Mouse (Mus musculus): ENCODE results near the gene Olfr611. TPM values are rescaled to one million over a fixed set of nuclear protein-coding genes. Genes with fewer than 3 reads are reported as not detected.

Olfr611 gene
- total and polyA plus RNA-seq, 2 experiments from 2014 or later, result not detected

DNA sequence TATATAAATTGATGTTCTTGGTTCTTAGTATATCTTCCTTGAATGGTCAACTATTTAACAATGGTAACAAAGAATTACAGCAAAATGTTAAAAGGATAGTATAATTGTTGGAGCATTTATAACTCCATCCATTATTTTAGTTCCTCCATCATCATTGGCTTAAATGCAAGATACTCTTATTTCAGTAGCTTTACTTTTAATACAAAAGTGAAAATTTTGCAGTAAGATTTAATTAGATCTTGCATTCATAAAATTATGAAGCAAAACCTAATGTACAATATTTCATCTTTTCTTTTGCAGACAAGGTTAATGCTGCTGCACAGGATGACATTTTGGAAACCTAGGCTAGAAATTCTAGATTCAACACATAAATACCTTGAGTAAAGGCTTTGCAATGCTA is 51.1 kb downstream of the Olfr611 start, which contains the start of gene Olfr608:
Gene Olfr608 (plus strand): TSS at position 301 of the 400 bp plus-strand sequence.
- ATAC-seq (no peak), DNase-seq (ENCODE audit: low spot score) (no peak)
- no peaks in the 10 kb centered on the region for H3K4me1 ChIP-seq (ENCODE audit: insufficient read depth, low read length)
- H3K4me2 ChIP-seq (ENCODE audit: low read depth, low read length), result no peak within 1 kb of the TSS
- no peak within 1 kb of the TSS for H3K9ac ChIP-seq (replicated peaks; ENCODE audit: low read length)
- no peak for TF ChIP-seq CTCF (IDR thresholded peaks at IDR 0.05; ENCODE audit: low read depth)
- no peaks in the 10 kb centered on the region for H3K36me3 ChIP-seq (ENCODE audit: insufficient read depth, low read length)
- no peak within 1 kb of the TSS for H3K27ac ChIP-seq
- no peaks in the 10 kb centered on the region for H3K9me3 ChIP-seq (ENCODE audit: low read length)
- no peak within 1 kb of the TSS for H3K4me3 ChIP-seq (ENCODE audit: low read length)
- no peaks in the 10 kb centered on the region for H3K27me3 ChIP-seq (ENCODE audit: insufficient read depth, low read length)

Other genes starting within 250 kb of the Olfr611 start
- not detected in 2 replicates for gene Olfr596, start 215.2 kb downstream of the Olfr611 start, total RNA-seq (2014; rRNA removed)
- gene Olfr596, start 215.2 kb downstream of the Olfr611 start, polyA plus RNA-seq (2015; fragmentation: Nextera tagmentation; extraction: Ambion mirVana), result not detected in 2 replicates
- not detected in 2 replicates for gene Olfr597, start 204.5 kb downstream of the Olfr611 start, total RNA-seq (2014; rRNA removed)
- not detected in 2 replicates for gene Olfr597, start 204.5 kb downstream of the Olfr611 start, polyA plus RNA-seq (2015; fragmentation: Nextera tagmentation; extraction: Ambion mirVana)
- not detected in 2 replicates for gene Olfr598, start 197.3 kb downstream of the Olfr611 start, total RNA-seq (2014; rRNA removed)
- gene Olfr598, start 197.3 kb downstream of the Olfr611 start, polyA plus RNA-seq (2015; fragmentation: Nextera tagmentation; extraction: Ambion mirVana), result not detected in 2 replicates
- gene Olfr599, start 184.9 kb downstream of the Olfr611 start, total RNA-seq (2014; rRNA removed), result not detected in 2 replicates
- gene Olfr599, start 184.9 kb downstream of the Olfr611 start, polyA plus RNA-seq (2015; fragmentation: Nextera tagmentation; extraction: Ambion mirVana), result not detected in 2 replicates
- gene Olfr600, start 171.2 kb downstream of the Olfr611 start, total RNA-seq (2014; rRNA removed), result not detected in 2 replicates
- gene Olfr600, start 171.2 kb downstream of the Olfr611 start, polyA plus RNA-seq (2015; fragmentation: Nextera tagmentation; extraction: Ambion mirVana), result not detected in 2 replicates
- gene Olfr601, start 158.2 kb downstream of the Olfr611 start, total RNA-seq (2014; rRNA removed), result not detected in 2 replicates
- gene Olfr601, start 158.2 kb downstream of the Olfr611 start, polyA plus RNA-seq (2015; fragmentation: Nextera tagmentation; extraction: Ambion mirVana), result not detected in 2 replicates
- not detected in 2 replicates for gene Olfr603, start 134.7 kb downstream of the Olfr611 start, total RNA-seq (2014; rRNA removed)
- not detected in 2 replicates for gene Olfr603, start 134.7 kb downstream of the Olfr611 start, polyA plus RNA-seq (2015; fragmentation: Nextera tagmentation; extraction: Ambion mirVana)
- gene Usp17lc, start 105.8 kb downstream of the Olfr611 start, total RNA-seq (2014; rRNA removed), result not detected in 2 replicates
- not detected in 2 replicates for gene Usp17lc, start 105.8 kb downstream of the Olfr611 start, polyA plus RNA-seq (2015; fragmentation: Nextera tagmentation; extraction: Ambion mirVana)
- not detected in 2 replicates for gene Olfr605, start 75.4 kb downstream of the Olfr611 start, total RNA-seq (2014; rRNA removed)
- gene Olfr605, start 75.4 kb downstream of the Olfr611 start, polyA plus RNA-seq (2015; fragmentation: Nextera tagmentation; extraction: Ambion mirVana), result not detected in 2 replicates
- gene Olfr606, start 71.8 kb downstream of the Olfr611 start, total RNA-seq (2014; rRNA removed), result not detected in 2 replicates
- gene Olfr606, start 71.8 kb downstream of the Olfr611 start, polyA plus RNA-seq (2015; fragmentation: Nextera tagmentation; extraction: Ambion mirVana), result not detected in 2 replicates
- not detected in 2 replicates for gene Olfr607, start 56.7 kb downstream of the Olfr611 start, total RNA-seq (2014; rRNA removed)
- not detected in 2 replicates for gene Olfr607, start 56.7 kb downstream of the Olfr611 start, polyA plus RNA-seq (2015; fragmentation: Nextera tagmentation; extraction: Ambion mirVana)
- gene Olfr608, start 51.0 kb downstream of the Olfr611 start, total RNA-seq (2014; rRNA removed), result not detected in 2 replicates
- not detected in 2 replicates for gene Olfr608, start 51.0 kb downstream of the Olfr611 start, polyA plus RNA-seq (2015; fragmentation: Nextera tagmentation; extraction: Ambion mirVana)
- gene Olfr609, start 22.8 kb downstream of the Olfr611 start, total RNA-seq (2014; rRNA removed), result not detected in 2 replicates
- not detected in 2 replicates for gene Olfr609, start 22.8 kb downstream of the Olfr611 start, polyA plus RNA-seq (2015; fragmentation: Nextera tagmentation; extraction: Ambion mirVana)
- not detected in 2 replicates for gene Olfr610, start 8.7 kb downstream of the Olfr611 start, total RNA-seq (2014; rRNA removed)
- gene Olfr610, start 8.7 kb downstream of the Olfr611 start, polyA plus RNA-seq (2015; fragmentation: Nextera tagmentation; extraction: Ambion mirVana), result not detected in 2 replicates
- not detected in 2 replicates for gene Olfr612, start 21.9 kb upstream of the Olfr611 start, total RNA-seq (2014; rRNA removed)
- gene Olfr612, start 21.9 kb upstream of the Olfr611 start, polyA plus RNA-seq (2015; fragmentation: Nextera tagmentation; extraction: Ambion mirVana), result not detected in 2 replicates
- gene Olfr613, start 27.2 kb upstream of the Olfr611 start, total RNA-seq (2014; rRNA removed), result not detected in 2 replicates
- not detected in 2 replicates for gene Olfr613, start 27.2 kb upstream of the Olfr611 start, polyA plus RNA-seq (2015; fragmentation: Nextera tagmentation; extraction: Ambion mirVana)
- not detected in 2 replicates for gene Olfr615, start 35.2 kb upstream of the Olfr611 start, total RNA-seq (2014; rRNA removed)
- gene Olfr615, start 35.2 kb upstream of the Olfr611 start, polyA plus RNA-seq (2015; fragmentation: Nextera tagmentation; extraction: Ambion mirVana), result not detected in 2 replicates
- not detected in 2 replicates for gene Olfr616, start 48.3 kb upstream of the Olfr611 start, total RNA-seq (2014; rRNA removed)
- gene Olfr616, start 48.3 kb upstream of the Olfr611 start, polyA plus RNA-seq (2015; fragmentation: Nextera tagmentation; extraction: Ambion mirVana), result not detected in 2 replicates
- gene Olfr617, start 52.2 kb upstream of the Olfr611 start, total RNA-seq (2014; rRNA removed), result not detected in 2 replicates
- not detected in 2 replicates for gene Olfr617, start 52.2 kb upstream of the Olfr611 start, polyA plus RNA-seq (2015; fragmentation: Nextera tagmentation; extraction: Ambion mirVana)
- 0.11 TPM in 1 of 2 replicates, not detected in the other for gene Olfr618, start 69.3 kb upstream of the Olfr611 start, total RNA-seq (2014; rRNA removed)
- gene Olfr618, start 69.3 kb upstream of the Olfr611 start, polyA plus RNA-seq (2015; fragmentation: Nextera tagmentation; extraction: Ambion mirVana), result not detected in 2 replicates
- gene Olfr619, start 79.7 kb upstream of the Olfr611 start, total RNA-seq (2014; rRNA removed), result not detected in 2 replicates
- gene Olfr619, start 79.7 kb upstream of the Olfr611 start, polyA plus RNA-seq (2015; fragmentation: Nextera tagmentation; extraction: Ambion mirVana), result not detected in 2 replicates
- gene Olfr620, start 91.7 kb upstream of the Olfr611 start, total RNA-seq (2014; rRNA removed), result not detected in 2 replicates
- gene Olfr620, start 91.7 kb upstream of the Olfr611 start, polyA plus RNA-seq (2015; fragmentation: Nextera tagmentation; extraction: Ambion mirVana), result not detected in 2 replicates
- not detected in 2 replicates for gene Olfr622, start 121.9 kb upstream of the Olfr611 start, total RNA-seq (2014; rRNA removed)
- not detected in 2 replicates for gene Olfr622, start 121.9 kb upstream of the Olfr611 start, polyA plus RNA-seq (2015; fragmentation: Nextera tagmentation; extraction: Ambion mirVana)
- not detected in 2 replicates for gene Olfr623, start 142.9 kb upstream of the Olfr611 start, total RNA-seq (2014; rRNA removed)
- not detected in 2 replicates for gene Olfr623, start 142.9 kb upstream of the Olfr611 start, polyA plus RNA-seq (2015; fragmentation: Nextera tagmentation; extraction: Ambion mirVana)
- gene Olfr624, start 150.3 kb upstream of the Olfr611 start, total RNA-seq (2014; rRNA removed), result not detected in 2 replicates
- gene Olfr624, start 150.3 kb upstream of the Olfr611 start, polyA plus RNA-seq (2015; fragmentation: Nextera tagmentation; extraction: Ambion mirVana), result 0.05 TPM in 1 of 2 replicates, not detected in the other
- not detected in 2 replicates for gene Olfr625-ps1, start 161.9 kb upstream of the Olfr611 start, total RNA-seq (2014; rRNA removed)
- not detected in 2 replicates for gene Olfr625-ps1, start 161.9 kb upstream of the Olfr611 start, polyA plus RNA-seq (2015; fragmentation: Nextera tagmentation; extraction: Ambion mirVana)
- gene Olfr243, start 193.8 kb upstream of the Olfr611 start, total RNA-seq (2014; rRNA removed), result not detected in 2 replicates
- not detected in 2 replicates for gene Olfr243, start 193.8 kb upstream of the Olfr611 start, polyA plus RNA-seq (2015; fragmentation: Nextera tagmentation; extraction: Ambion mirVana)
- gene Olfr628, start 209.5 kb upstream of the Olfr611 start, total RNA-seq (2014; rRNA removed), result not detected in 2 replicates
- not detected in 2 replicates for gene Olfr628, start 209.5 kb upstream of the Olfr611 start, polyA plus RNA-seq (2015; fragmentation: Nextera tagmentation; extraction: Ambion mirVana)
- not detected in 2 replicates for gene Olfr629, start 224.1 kb upstream of the Olfr611 start, total RNA-seq (2014; rRNA removed)
- gene Olfr629, start 224.1 kb upstream of the Olfr611 start, polyA plus RNA-seq (2015; fragmentation: Nextera tagmentation; extraction: Ambion mirVana), result not detected in 2 replicates
- gene Olfr630, start 236.5 kb upstream of the Olfr611 start, total RNA-seq (2014; rRNA removed), result not detected in 2 replicates
- not detected in 2 replicates for gene Olfr630, start 236.5 kb upstream of the Olfr611 start, polyA plus RNA-seq (2015; fragmentation: Nextera tagmentation; extraction: Ambion mirVana)

Measured in hindbrain, postnatal 0 days (tissue).